Mouse (Mus musculus): ENCODE results near the gene Ptprg.

DNA sequence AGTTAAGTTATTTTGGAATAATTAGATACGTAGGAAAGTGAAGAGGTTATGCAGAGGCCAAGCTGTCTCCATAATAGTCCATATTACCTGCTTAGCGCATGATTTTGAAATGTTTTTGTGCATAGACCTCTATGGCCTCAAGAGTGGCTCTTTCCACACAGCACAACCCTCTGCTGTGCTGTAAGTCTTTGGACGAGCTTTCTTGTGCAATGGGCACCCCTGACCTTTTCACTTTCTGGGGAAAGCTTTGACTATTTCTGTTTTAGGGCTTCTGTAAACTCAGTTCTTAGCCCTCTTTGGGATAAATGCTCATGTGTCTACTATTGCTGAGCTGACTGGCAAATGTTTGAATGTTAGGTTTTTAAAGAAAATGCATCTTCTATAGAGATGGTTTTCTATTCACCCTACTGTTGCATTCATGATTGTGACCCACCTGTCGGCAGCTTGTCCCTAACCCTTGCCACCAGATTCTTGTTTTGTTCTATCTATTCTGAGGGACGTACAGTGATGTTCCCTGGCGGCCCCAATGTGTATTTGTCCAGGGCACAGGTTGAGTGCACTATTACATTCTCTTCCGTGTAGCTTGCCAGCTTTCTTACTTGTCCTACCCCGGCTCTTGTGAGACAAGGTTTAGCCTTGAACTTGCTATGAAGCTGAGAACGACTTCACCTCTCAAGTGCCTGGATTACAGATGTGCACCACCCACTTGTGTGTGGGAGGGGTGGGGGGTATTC lies 148.4 kb downstream of the Ptprg start:
- TF ChIP-seq CTCF (IDR thresholded peaks at IDR 0.05; ENCODE audit: extremely low read depth, insufficient read length, insufficient replicate concordance, low read depth, low read length): no peak
- no peak for TF ChIP-seq POLR2A (IDR thresholded peaks at IDR 0.05; ENCODE audit: low read depth, low read length)

Data from small intestine, adult 2 months (tissue).